Comparison of ENCODE assay signal across 8 mouse cellular contexts in genomic region chr11:50886933-50887293, GRCm38 (mm10). TPM values are rescaled to one million over a fixed set of nuclear protein-coding genes. Genes with fewer than 3 reads are reported as not detected.
A peak's percentile ranks its signal among the peaks of the same experiment; 100 is the strongest.
DNase-seq lines count a peak whose midpoint lies in the region; ATAC-seq lines count a peak whose summit lies in the region.

No protein-coding gene starts in this region.

- H3K9ac ChIP-seq in kidney, embryonic 14.5 days (ENCODE audit: low read depth, low read length), result peak overlapping the region; percentile 72
- H3K9ac ChIP-seq in embryonic facial prominence, embryonic 14.5 days (ENCODE audit: low read depth, low read length), result peak overlapping the region; percentile 78
- peak overlapping the region; percentile 69 for H3K9ac ChIP-seq in hindbrain, embryonic 14.5 days

- peaks cover 14% of the 10 kb centered on the region; the same call in 1 of the 2 replicates for H3K36me3 ChIP-seq in kidney, embryonic 14.5 days (ENCODE audit: control insufficient read depth, insufficient read depth, low read length)
- H3K36me3 ChIP-seq in embryonic facial prominence, embryonic 14.5 days (ENCODE audit: control insufficient read depth, insufficient read depth, low read length), result peaks cover 28% of the 10 kb centered on the region
- H3K36me3 ChIP-seq in hindbrain, embryonic 14.5 days (replicated peaks; ENCODE audit: control insufficient read depth, insufficient read depth), result peaks cover 31% of the 10 kb centered on the region
- H3K36me3 ChIP-seq in midbrain, embryonic 10.5 days, result peaks cover 38% of the 10 kb centered on the region

- H3K9me3 ChIP-seq in kidney, embryonic 14.5 days (ENCODE audit: control insufficient read depth, low read length), result no peaks in the 10 kb centered on the region
- H3K9me3 ChIP-seq in embryonic facial prominence, embryonic 14.5 days (ENCODE audit: control insufficient read depth, low read length), result no peaks in the 10 kb centered on the region
- H3K9me3 ChIP-seq in hindbrain, embryonic 14.5 days (ENCODE audit: control insufficient read depth, low read length), result no peaks in the 10 kb centered on the region
- 0 out of 2 replicates have a peak, but pooled peaks cover 3% of the 10 kb centered on the region for H3K9me3 ChIP-seq in midbrain, embryonic 10.5 days (replicated peaks)

- peak; percentile 38; the same call in 1 of the 2 replicates for ATAC-seq in kidney, embryonic 14.5 days (ENCODE audit: low FRiP score, low TSS enrichment)
- peak; percentile 19; the same call in 1 of the 2 replicates for ATAC-seq in embryonic facial prominence, embryonic 14.5 days (ENCODE audit: low read depth)
- 0 out of 2 replicates have a peak, but pooled peaks have one; percentile 7 for ATAC-seq in hindbrain, embryonic 14.5 days (ENCODE audit: low FRiP score)

- peak overlapping the region; percentile 57; the same call in 1 of the 2 replicates for H3K27ac ChIP-seq in kidney, embryonic 14.5 days (ENCODE audit: low read depth, low read length)
- H3K27ac ChIP-seq in embryonic facial prominence, embryonic 14.5 days (replicated peaks; ENCODE audit: low read depth, low read length), result peak overlapping the region; percentile 77
- peak overlapping the region; percentile 76 for H3K27ac ChIP-seq in hindbrain, embryonic 14.5 days
- peak overlapping the region; percentile 88 for H3K27ac ChIP-seq in midbrain, embryonic 10.5 days (replicated peaks)

- WGBS in kidney, embryonic 14.5 days, result 13% methylated on average over 10 of the region's 10 CpGs
- WGBS in embryonic facial prominence, embryonic 14.5 days, result 4% methylated on average over 10 of the region's 10 CpGs
- 20% methylated on average over 10 of the region's 10 CpGs for whole genome bisulfite sequencing in hindbrain, embryonic 14.5 days
- 29% methylated on average over 10 of the region's 10 CpGs for WGBS in midbrain, embryonic 10.5 days

- peak overlapping the region; percentile 79 for H3K4me2 ChIP-seq in kidney, embryonic 14.5 days (replicated peaks; ENCODE audit: low read depth, low read length)
- H3K4me2 ChIP-seq in embryonic facial prominence, embryonic 14.5 days (ENCODE audit: low read depth, low read length), result peak overlapping the region; percentile 89
- H3K4me2 ChIP-seq in hindbrain, embryonic 14.5 days (replicated peaks), result peak overlapping the region; percentile 79

- H3K27me3 ChIP-seq in kidney, embryonic 14.5 days (ENCODE audit: control insufficient read depth, insufficient read depth, low read length), result no peaks in the 10 kb centered on the region
- H3K27me3 ChIP-seq in embryonic facial prominence, embryonic 14.5 days (replicated peaks; ENCODE audit: control insufficient read depth, insufficient read depth, low read length), result no peaks in the 10 kb centered on the region
- H3K27me3 ChIP-seq in hindbrain, embryonic 14.5 days (ENCODE audit: control insufficient read depth, insufficient read depth, low read length), result no peaks in the 10 kb centered on the region
- no peaks in the 10 kb centered on the region for H3K27me3 ChIP-seq in midbrain, embryonic 10.5 days (ENCODE audit: low read depth, poor library complexity, severe bottlenecking)

- no peak for DNase-seq in kidney, adult 11 months
- peak; percentile 31 for DNase-seq in embryonic facial prominence, embryonic 14.5 days (ENCODE audit: low spot score)
- peak; percentile 41 for DNase-seq in hindbrain, embryonic 14.5 days (ENCODE audit: low spot score)
- DNase-seq in midbrain, embryonic 10.5 days (ENCODE audit: low spot score), result no peak
- DNase-seq in left cerebral cortex, adult 11 months (ENCODE audit: low spot score), result no peak
- no peak for DNase-seq in retina, postnatal 1 day
- no peak for DNase-seq in right cerebral cortex, postnatal 25 days

- peaks cover 5% of the 10 kb centered on the region; the same call in 1 of the 2 replicates for H3K4me1 ChIP-seq in kidney, embryonic 14.5 days (ENCODE audit: control insufficient read depth, insufficient read depth, low read length)
- 0 out of 2 replicates have a peak, but pooled peaks cover 3% of the 10 kb centered on the region for H3K4me1 ChIP-seq in embryonic facial prominence, embryonic 14.5 days (ENCODE audit: control insufficient read depth, insufficient read depth, low read length)
- peaks cover 8% of the 10 kb centered on the region for H3K4me1 ChIP-seq in hindbrain, embryonic 14.5 days (replicated peaks; ENCODE audit: control insufficient read depth, insufficient read depth, low read length)
- peaks cover 19% of the 10 kb centered on the region for H3K4me1 ChIP-seq in midbrain, embryonic 10.5 days

- peak overlapping the region; percentile 55 for H3K4me3 ChIP-seq in kidney, embryonic 14.5 days (ENCODE audit: low read length)
- H3K4me3 ChIP-seq in embryonic facial prominence, embryonic 14.5 days (ENCODE audit: low read depth, low read length), result peak overlapping the region; percentile 61
- peak overlapping the region; percentile 43 for H3K4me3 ChIP-seq in hindbrain, embryonic 14.5 days (replicated peaks; ENCODE audit: low read length)
- peak overlapping the region; percentile 62 for H3K4me3 ChIP-seq in midbrain, embryonic 10.5 days

RNA-seq across cellular contexts. Expression of gene Zfp454, which starts 0.5 kb away (rescaled TPM):
- 8.3 and 9.5 TPM in 2 replicates for polyA plus RNA-seq in kidney, embryonic 14.5 days (2014; fragmentation: Nextera tagmentation; extraction: Ambion mirVana)
- polyA plus RNA-seq in embryonic facial prominence, embryonic 14.5 days (2014; fragmentation: Nextera tagmentation; extraction: Ambion mirVana), result 6.8 and 8.2 TPM in 2 replicates
- 9.9 and 14.4 TPM in 2 replicates for polyA plus RNA-seq in hindbrain, embryonic 14.5 days (2014; fragmentation: Nextera tagmentation; extraction: Ambion mirVana)
- 12.8 and 17.6 TPM in 2 replicates for polyA plus RNA-seq in midbrain, embryonic 10.5 days (2016; fragmentation: Nextera tagmentation; extraction: Ambion mirVana)

RNA-seq across cellular contexts. Expression of gene Zfp2, which starts 29.1 kb away (rescaled TPM):
- polyA plus RNA-seq in kidney, embryonic 14.5 days (2014; fragmentation: Nextera tagmentation; extraction: Ambion mirVana), result 11.1 and 17.4 TPM in 2 replicates
- polyA plus RNA-seq in embryonic facial prominence, embryonic 14.5 days (2014; fragmentation: Nextera tagmentation; extraction: Ambion mirVana), result 10.1 and 10.5 TPM in 2 replicates
- 46.5 and 50.9 TPM in 2 replicates for polyA plus RNA-seq in hindbrain, embryonic 14.5 days (2014; fragmentation: Nextera tagmentation; extraction: Ambion mirVana)
- polyA plus RNA-seq in midbrain, embryonic 10.5 days (2016; fragmentation: Nextera tagmentation; extraction: Ambion mirVana), result 25.1 and 29.9 TPM in 2 replicates

RNA-seq across cellular contexts. Expression of gene Grm6, which starts 36.4 kb away (rescaled TPM):
- not detected in 2 replicates for polyA plus RNA-seq in kidney, embryonic 14.5 days (2014; fragmentation: Nextera tagmentation; extraction: Ambion mirVana)
- polyA plus RNA-seq in embryonic facial prominence, embryonic 14.5 days (2014; fragmentation: Nextera tagmentation; extraction: Ambion mirVana), result 0.05 and 0.13 TPM in 2 replicates
- not detected in 2 replicates for polyA plus RNA-seq in hindbrain, embryonic 14.5 days (2014; fragmentation: Nextera tagmentation; extraction: Ambion mirVana)
- polyA plus RNA-seq in midbrain, embryonic 10.5 days (2016; fragmentation: Nextera tagmentation; extraction: Ambion mirVana), result not detected in 2 replicates

RNA-seq across cellular contexts. Expression of gene Zfp354b, which starts 44.5 kb away (rescaled TPM):
- polyA plus RNA-seq in kidney, embryonic 14.5 days (2014; fragmentation: Nextera tagmentation; extraction: Ambion mirVana), result 1.2 and 1.7 TPM in 2 replicates
- 1.5 and 1.6 TPM in 2 replicates for polyA plus RNA-seq in embryonic facial prominence, embryonic 14.5 days (2014; fragmentation: Nextera tagmentation; extraction: Ambion mirVana)
- 5.1 and 5.5 TPM in 2 replicates for polyA plus RNA-seq in hindbrain, embryonic 14.5 days (2014; fragmentation: Nextera tagmentation; extraction: Ambion mirVana)
- polyA plus RNA-seq in midbrain, embryonic 10.5 days (2016; fragmentation: Nextera tagmentation; extraction: Ambion mirVana), result 0.65 and 0.74 TPM in 2 replicates

RNA-seq across cellular contexts. Expression of gene Zfp879, which starts 45.6 kb away (rescaled TPM):
- polyA plus RNA-seq in kidney, embryonic 14.5 days (2014; fragmentation: Nextera tagmentation; extraction: Ambion mirVana), result 0.31 and 0.76 TPM in 2 replicates
- polyA plus RNA-seq in embryonic facial prominence, embryonic 14.5 days (2014; fragmentation: Nextera tagmentation; extraction: Ambion mirVana), result 0.79 and 0.81 TPM in 2 replicates
- polyA plus RNA-seq in hindbrain, embryonic 14.5 days (2014; fragmentation: Nextera tagmentation; extraction: Ambion mirVana), result 1.7 TPM in 2 replicates
- polyA plus RNA-seq in midbrain, embryonic 10.5 days (2016; fragmentation: Nextera tagmentation; extraction: Ambion mirVana), result 0.85 and 0.91 TPM in 2 replicates

Comparison
In these comparisons a context has a peak if more than half of its experiments do, and no peak if none do; other contexts are left out.
1. DNase-seq: peak in embryonic facial prominence, embryonic 14.5 days (single experiment) and hindbrain, embryonic 14.5 days (single experiment); none in kidney, adult 11 months (single experiment), midbrain, embryonic 10.5 days (single experiment), left cerebral cortex, adult 11 months (single experiment), retina, postnatal 1 day (single experiment) and right cerebral cortex, postnatal 25 days (single experiment).
2. Peak in every context shown above with its lines, with median percentiles within 50 percentile points of each other: ATAC-seq, H3K27ac ChIP-seq, H3K4me2 ChIP-seq, H3K4me3 ChIP-seq and H3K9ac ChIP-seq.